Mouse (Mus musculus) neural tube, embryonic 11.5 days (tissue): Measurements from ENCODE around the gene Canx. TPM values are rescaled to one million over a fixed set of nuclear protein-coding genes. Genes with fewer than 3 reads are reported as not detected.

Source experiments
- ATAC-seq: fragments of 200-750 bp; cut with Nextera tagmentation; 2 replicates; pipeline ENCODE4 v1.8.0; 2017; ENCODE audit warnings: moderate number of reproducible peaks, mild to moderate bottlenecking, moderate TSS enrichment, moderate library complexity; ENCODE audit not compliant: insufficient read depth, low FRiP score, low TSS enrichment
- DNase-seq: peaks from one replicate; pipeline ENCODE4 v3.0.0-alpha.2; 2015; ENCODE audit warnings: low spot score
- H3K27ac ChIP-seq: fragments of 300-500 bp; sonication (generic); 2 replicates; pipeline ENCODE4 v1.5.1; 2014; ENCODE audit warnings: low read depth, mild to moderate bottlenecking, low read length
- H3K27me3 ChIP-seq: fragments of 300-500 bp; sonication (generic); 2 replicates; pipeline ENCODE4 v1.6.1; 2014; ENCODE audit warnings: mild to moderate bottlenecking, low read length, mixed read lengths; ENCODE audit not compliant: control insufficient read depth, insufficient read depth
- H3K36me3 ChIP-seq: fragments of 300-500 bp; sonication (generic); 2 replicates; pipeline ENCODE4 v1.6.1; 2014; ENCODE audit warnings: mild to moderate bottlenecking, low read length, moderate library complexity, mixed read lengths; ENCODE audit not compliant: control insufficient read depth, insufficient read depth
- H3K4me1 ChIP-seq: fragments of 300-500 bp; sonication (generic); 2 replicates; pipeline ENCODE4 v1.6.1; 2014; ENCODE audit warnings: low read length, mixed read lengths; ENCODE audit not compliant: control insufficient read depth, insufficient read depth
- H3K4me2 ChIP-seq: fragments of 300-500 bp; sonication (generic); 2 replicates; pipeline ENCODE4 v1.6.1; 2014; ENCODE audit warnings: low read depth, mild to moderate bottlenecking, moderate library complexity
- H3K4me3 ChIP-seq: fragments of 300-500 bp; sonication (generic); 2 replicates; pipeline ENCODE4 v1.5.1; 2014; ENCODE audit warnings: low read depth, low read length
- H3K9ac ChIP-seq: fragments of 300-500 bp; sonication (generic); 2 replicates; pipeline ENCODE4 v1.6.1; 2014; ENCODE audit warnings: mild to moderate bottlenecking, low read length
- H3K9me3 ChIP-seq: fragments of 300-500 bp; sonication (generic); 2 replicates; pipeline ENCODE4 v1.6.1; 2016; ENCODE audit warnings: low read length; ENCODE audit not compliant: control insufficient read depth
- WGBS: fragments of 180-500 bp; shearing (Covaris S2); extraction: QIAGEN DNeasy Blood & Tissue Kit; methylation state at CpG from one replicate; pipeline ENCODE4 v1.1.7; 2014; 5-methylcytosine and 5-hydroxymethylcytosine counted together
- polyA plus RNA-seq: library from polyadenylated mRNA; unstranded; fragments of >200 nt; fragmentation: Nextera tagmentation; extraction: Ambion mirVana; gene quantifications from 2 replicates; pipeline ENCODE4 v1.2.1, GENCODE M21; 2014

Gene Canx
- polyA plus RNA-seq, 1 experiment from 2014 or later = 240 TPM

- H3K4me1 ChIP-seq = no peaks in the 10 kb centered on the region
- 90% methylated on average over 4 of the region's 4 CpGs for WGBS
- H3K9me3 ChIP-seq = no peaks in the 10 kb centered on the region
- H3K4me3 ChIP-seq = no peak overlapping the region
- ATAC-seq (no peak), DNase-seq (no peak)
- no peak overlapping the region for H3K4me2 ChIP-seq
- H3K36me3 ChIP-seq = peaks cover 43% of the 10 kb centered on the region
- no peaks in the 10 kb centered on the region for H3K27me3 ChIP-seq
- no peak overlapping the region for H3K9ac ChIP-seq
- H3K27ac ChIP-seq = no peak overlapping the region
Observed at GRCm38 (mm10) chr11:50262020-50262419, 63.5 kb downstream of the Canx start.

- no peak for DNase-seq
- H3K4me2 ChIP-seq = no peak overlapping the region
- no peaks in the 10 kb centered on the region for H3K27me3 ChIP-seq
- no peak for ATAC-seq
- no peak overlapping the region for H3K27ac ChIP-seq
- no peaks in the 10 kb centered on the region for H3K9me3 ChIP-seq
- 97% methylated on average over 7 of the region's 7 CpGs for WGBS
- H3K9ac ChIP-seq = no peak overlapping the region
- no peaks in the 10 kb centered on the region for H3K4me1 ChIP-seq
- H3K36me3 ChIP-seq = peaks cover 36% of the 10 kb centered on the region
- H3K4me3 ChIP-seq = no peak overlapping the region
Observed at GRCm38 (mm10) chr11:50258310-50258709, 67.2 kb downstream of the Canx start.

GRCm38 (mm10) chr11:50256615-50257014 lies 68.9 kb downstream of the Canx start:
- Histone ChIP-seq H3K4me1 (no peaks in the 10 kb centered on the region), H3K27me3 (no peaks in the 10 kb centered on the region), H3K36me3 (peaks cover 23% of the 10 kb centered on the region), H3K9ac (no peak overlapping the region; the same call in 1 of the 2 replicates), H3K27ac (no peak overlapping the region), H3K4me3 (no peak overlapping the region), H3K9me3 (no peaks in the 10 kb centered on the region), H3K4me2 (no peak overlapping the region)
- no peak for DNase-seq
- no peak for ATAC-seq
- 85% methylated on average over 7 of the region's 7 CpGs for WGBS

GRCm38 (mm10) chr11:50254010-50254580 lies 71.4 kb downstream of the Canx start:
- Histone ChIP-seq H3K9me3 (no peaks in the 10 kb centered on the region), H3K4me2 (no peak overlapping the region), H3K4me1 (no peaks in the 10 kb centered on the region), H3K9ac (no peak overlapping the region), H3K27me3 (no peaks in the 10 kb centered on the region), H3K4me3 (no peak overlapping the region), H3K27ac (no peak overlapping the region), H3K36me3 (peaks cover 15% of the 10 kb centered on the region)
- no peak for DNase-seq
- WGBS = 84% methylated on average over 12 of the region's 12 CpGs
- no peak for ATAC-seq

GRCm38 (mm10) chr11:50253393-50253792 lies 72.1 kb downstream of the Canx start:
- no peak for ATAC-seq
- no peak overlapping the region for H3K9ac ChIP-seq
- H3K4me3 ChIP-seq = no peak overlapping the region
- no peaks in the 10 kb centered on the region for H3K9me3 ChIP-seq
- no peaks in the 10 kb centered on the region for H3K4me1 ChIP-seq
- WGBS = 55% methylated on average over 1 of the region's 1 CpGs
- no peaks in the 10 kb centered on the region for H3K27me3 ChIP-seq
- H3K27ac ChIP-seq = no peak overlapping the region
- H3K36me3 ChIP-seq = peaks cover 14% of the 10 kb centered on the region
- DNase-seq = no peak
- H3K4me2 ChIP-seq = no peak overlapping the region

- Histone ChIP-seq H3K4me1 (no peaks in the 10 kb centered on the region), H3K9ac (no peak overlapping the region), H3K4me3 (no peak overlapping the region), H3K36me3 (peaks cover 8% of the 10 kb centered on the region), H3K4me2 (no peak overlapping the region), H3K27me3 (no peaks in the 10 kb centered on the region), H3K27ac (no peak overlapping the region), H3K9me3 (no peaks in the 10 kb centered on the region)
- ATAC-seq = no peak
- DNase-seq = no peak
- WGBS = 65% methylated on average over 11 of the region's 11 CpGs
Observed at GRCm38 (mm10) chr11:50252684-50253265, 72.7 kb downstream of the Canx start.

GRCm38 (mm10) chr11:50252166-50252565 lies 73.3 kb downstream of the Canx start:
- H3K4me3 ChIP-seq = no peak overlapping the region
- 47% methylated on average over 3 of the region's 3 CpGs for WGBS
- H3K27ac ChIP-seq = no peak overlapping the region
- DNase-seq (no peak), ATAC-seq (no peak)
- H3K9me3 ChIP-seq = no peaks in the 10 kb centered on the region
- H3K36me3 ChIP-seq = peaks cover 5% of the 10 kb centered on the region
- H3K9ac ChIP-seq = no peak overlapping the region
- no peaks in the 10 kb centered on the region for H3K27me3 ChIP-seq
- H3K4me1 ChIP-seq = no peaks in the 10 kb centered on the region
- H3K4me2 ChIP-seq = no peak overlapping the region

GRCm38 (mm10) chr11:50248473-50249171 lies 76.9 kb downstream of the Canx start:
- WGBS = 80% methylated on average over 7 of the region's 7 CpGs
- H3K27ac ChIP-seq = no peak overlapping the region
- H3K27me3 ChIP-seq = no peaks in the 10 kb centered on the region
- no peak overlapping the region for H3K4me3 ChIP-seq
- no peak overlapping the region for H3K9ac ChIP-seq
- H3K4me2 ChIP-seq = no peak overlapping the region
- no peaks in the 10 kb centered on the region for H3K4me1 ChIP-seq
- no peaks in the 10 kb centered on the region for H3K9me3 ChIP-seq
- ATAC-seq = no peak
- no peak for DNase-seq
- H3K36me3 ChIP-seq = no peaks in the 10 kb centered on the region

- no peak for ATAC-seq
- Histone ChIP-seq H3K4me3 (no peak overlapping the region), H3K27me3 (no peaks in the 10 kb centered on the region), H3K27ac (no peak overlapping the region), H3K9me3 (no peaks in the 10 kb centered on the region), H3K4me1 (no peaks in the 10 kb centered on the region), H3K36me3 (no peaks in the 10 kb centered on the region), H3K4me2 (no peak overlapping the region), H3K9ac (no peak overlapping the region)
- DNase-seq = no peak
- 65% methylated on average over 5 of the region's 5 CpGs for WGBS
Observed at GRCm38 (mm10) chr11:50245269-50245668, 80.2 kb downstream of the Canx start.
